Mouse (Mus musculus): Measurements from ENCODE around the gene Themis2.
"Not testable (repeated sequence)": the region's sequence is repeated elsewhere in the genome, so short reads cannot be mapped to it uniquely, and the experiment has no call there.

Gene Themis2

GRCm38 (mm10) chr4:132749258-132749982 lies 46.8 kb downstream of the Themis2 start:
- DNase-seq: no peak

- no peak for DNase-seq
Measured at GRCm38 (mm10) chr4:132748778-132749177, 47.4 kb downstream of the Themis2 start.

GRCm38 (mm10) chr4:132747664-132748259 lies 48.4 kb downstream of the Themis2 start:
- DNase-seq: peak; percentile 45

- DNase-seq: no peak
Measured at GRCm38 (mm10) chr4:132746911-132747517, 49.2 kb downstream of the Themis2 start.

GRCm38 (mm10) chr4:132743992-132744911 lies 51.9 kb downstream of the Themis2 start:
- peak; percentile 26 for DNase-seq

- no peak for DNase-seq
Measured at GRCm38 (mm10) chr4:132741491-132741890, 54.7 kb downstream of the Themis2 start.

- DNase-seq: not testable (repeated sequence)
Measured at GRCm38 (mm10) chr4:132737154-132737553, 59.0 kb downstream of the Themis2 start.

- peak; percentile 21 for DNase-seq
Measured at GRCm38 (mm10) chr4:132735894-132736293, 60.3 kb downstream of the Themis2 start.

GRCm38 (mm10) chr4:132735389-132735788 lies 60.8 kb downstream of the Themis2 start:
- DNase-seq: no peak

GRCm38 (mm10) chr4:132734766-132735165 lies 61.4 kb downstream of the Themis2 start:
- DNase-seq: no peak

GRCm38 (mm10) chr4:132733071-132733770 lies 63.0 kb downstream of the Themis2 start:
- no peak for DNase-seq

GRCm38 (mm10) chr4:132732148-132732684 lies 64.0 kb downstream of the Themis2 start, which contains the start of gene Xkr8:
Gene Xkr8, minus strand, starts transcription at chr4:132732546.
- DNase-seq: peak; percentile 98
